Mouse (Mus musculus) liver, embryonic 14.5 days (tissue): ENCODE measurements around the gene Sugct.

Experiments
- CTCF ChIP-seq: IDR thresholded peaks from 2 replicates; pipeline ENCODE4 v1.5.1; 2016; ENCODE audit warnings: antibody characterized with exemption, low read depth, control low read depth
- EP300 ChIP-seq: IDR thresholded peaks from 2 replicates; pipeline ENCODE4 v1.6.1; 2016; ENCODE audit warnings: antibody characterized with exemption, low read depth

GRCm38 (mm10) chr13:17603756-17604155 lies 91.6 kb downstream of the Sugct start:
- TF ChIP-seq CTCF, result no peak
- no peak for TF ChIP-seq EP300
